Mouse (Mus musculus): ENCODE measurements around the gene Smurf1. TPM values are rescaled to one million over a fixed set of nuclear protein-coding genes. Genes with fewer than 3 reads are reported as not detected.

Gene Smurf1
- total and polyA plus RNA-seq, 2 experiments from 2014 or later, result 21.6 to 55.5 TPM

- DNase-seq (no peak), ATAC-seq (no peak)
- Histone ChIP-seq H3K9me3 (ENCODE audit: low read length) (no peaks in the 10 kb centered on the region), H3K4me1 (ENCODE audit: insufficient read depth) (0 out of 2 replicates have a peak, but pooled peaks cover 3% of the 10 kb centered on the region), H3K9ac (no peak overlapping the region), H3K4me3 (ENCODE audit: low read depth, low read length) (no peak overlapping the region), H3K27ac (ENCODE audit: low read depth, low read length) (no peak overlapping the region), H3K27me3 (ENCODE audit: insufficient read depth, low read length) (no peaks in the 10 kb centered on the region), H3K36me3 (ENCODE audit: insufficient read depth) (no peaks in the 10 kb centered on the region), H3K4me2 (ENCODE audit: low read depth) (no peak overlapping the region)
- TF ChIP-seq CTCF (IDR thresholded peaks at IDR 0.05; ENCODE audit: low read depth), result no peak
- 72% methylated on average over 8 of the region's 8 CpGs for WGBS
Measured at GRCm38 (mm10) chr5:144918204-144918603, 47.4 kb downstream of the Smurf1 start.

- Histone ChIP-seq H3K9me3 (ENCODE audit: low read length) (no peaks in the 10 kb centered on the region), H3K36me3 (ENCODE audit: insufficient read depth) (no peaks in the 10 kb centered on the region), H3K4me3 (ENCODE audit: low read depth, low read length) (no peak overlapping the region), H3K27me3 (ENCODE audit: insufficient read depth, low read length) (no peaks in the 10 kb centered on the region), H3K4me1 (ENCODE audit: insufficient read depth) (0 out of 2 replicates have a peak, but pooled peaks cover 3% of the 10 kb centered on the region), H3K9ac (no peak overlapping the region), H3K4me2 (ENCODE audit: low read depth) (no peak overlapping the region), H3K27ac (ENCODE audit: low read depth, low read length) (no peak overlapping the region)
- TF ChIP-seq CTCF (IDR thresholded peaks at IDR 0.05; ENCODE audit: low read depth), result no peak
- DNase-seq (no peak), ATAC-seq (no peak)
- WGBS, result 85% methylated on average over 6 of the region's 6 CpGs
Measured at GRCm38 (mm10) chr5:144917172-144917571, 48.5 kb downstream of the Smurf1 start.

DNA sequence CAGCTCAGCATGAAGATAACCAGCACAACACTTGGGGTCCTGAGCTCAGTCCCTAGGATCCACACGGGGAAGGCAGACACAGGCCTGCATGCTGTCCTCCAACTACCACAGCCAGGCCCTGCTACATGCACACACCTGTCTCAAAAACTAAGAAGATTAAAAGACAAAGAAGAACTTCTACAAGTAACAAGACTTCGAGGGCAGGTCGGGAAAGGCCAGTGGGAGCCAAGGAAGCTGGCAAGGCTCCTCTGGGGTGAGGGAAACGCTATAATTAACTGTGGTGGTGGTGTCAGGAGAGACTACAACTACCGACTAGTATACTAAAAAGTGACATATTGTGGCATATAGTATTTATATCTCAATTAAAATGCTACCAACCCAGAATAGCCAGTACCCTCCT, 49.8 kb downstream of the Smurf1 start:
- ATAC-seq, result no peak
- Histone ChIP-seq H3K4me3 (ENCODE audit: low read depth, low read length) (no peak overlapping the region), H3K4me2 (ENCODE audit: low read depth) (no peak overlapping the region), H3K4me1 (ENCODE audit: insufficient read depth) (0 out of 2 replicates have a peak, but pooled peaks cover 3% of the 10 kb centered on the region), H3K9ac (no peak overlapping the region), H3K27me3 (ENCODE audit: insufficient read depth, low read length) (no peaks in the 10 kb centered on the region), H3K27ac (ENCODE audit: low read depth, low read length) (no peak overlapping the region), H3K36me3 (ENCODE audit: insufficient read depth) (no peaks in the 10 kb centered on the region), H3K9me3 (ENCODE audit: low read length) (no peaks in the 10 kb centered on the region)
- WGBS, result 72% methylated on average over 5 of the region's 5 CpGs
- TF ChIP-seq CTCF (IDR thresholded peaks at IDR 0.05; ENCODE audit: low read depth), result no peak
- DNase-seq, result no peak

DNA sequence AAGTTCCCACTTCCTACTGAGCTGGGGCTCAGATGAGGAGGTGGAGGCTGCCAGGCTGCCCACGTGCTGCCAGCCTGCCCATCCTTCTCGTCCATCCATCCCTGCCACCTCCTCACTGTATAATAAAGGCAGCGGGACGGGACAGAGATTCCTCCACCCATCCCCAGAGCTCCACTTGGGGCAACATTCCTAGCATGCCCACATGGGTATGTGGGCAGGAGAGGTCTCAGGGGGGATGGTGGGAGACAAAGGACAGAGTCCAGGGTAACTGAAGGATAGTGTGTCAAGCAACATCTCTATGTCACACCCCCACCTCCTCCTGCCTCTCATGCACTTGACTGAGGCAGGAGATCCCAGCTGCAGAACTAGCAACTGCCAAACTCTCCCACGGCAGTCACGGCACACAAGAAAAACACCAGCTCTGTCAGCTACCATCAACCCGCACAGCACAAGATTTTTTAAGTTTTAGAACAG, 51.2 kb downstream of the Smurf1 start:
- no peaks in the 10 kb centered on the region for H3K27me3 ChIP-seq (ENCODE audit: insufficient read depth, low read length)
- no peak for DNase-seq
- H3K9ac ChIP-seq, result no peak overlapping the region
- no peaks in the 10 kb centered on the region for H3K36me3 ChIP-seq (ENCODE audit: insufficient read depth)
- H3K27ac ChIP-seq (ENCODE audit: low read depth, low read length), result no peak overlapping the region
- no peak overlapping the region for H3K4me2 ChIP-seq (ENCODE audit: low read depth)
- 0 out of 2 replicates have a peak, but pooled peaks cover 3% of the 10 kb centered on the region for H3K4me1 ChIP-seq (ENCODE audit: insufficient read depth)
- H3K9me3 ChIP-seq (ENCODE audit: low read length), result no peaks in the 10 kb centered on the region
- H3K4me3 ChIP-seq (ENCODE audit: low read depth, low read length), result no peak overlapping the region
- ATAC-seq, result no peak
- no peak for TF ChIP-seq CTCF (IDR thresholded peaks at IDR 0.05; ENCODE audit: low read depth)
- 34% methylated on average over 7 of the region's 7 CpGs for WGBS

DNA sequence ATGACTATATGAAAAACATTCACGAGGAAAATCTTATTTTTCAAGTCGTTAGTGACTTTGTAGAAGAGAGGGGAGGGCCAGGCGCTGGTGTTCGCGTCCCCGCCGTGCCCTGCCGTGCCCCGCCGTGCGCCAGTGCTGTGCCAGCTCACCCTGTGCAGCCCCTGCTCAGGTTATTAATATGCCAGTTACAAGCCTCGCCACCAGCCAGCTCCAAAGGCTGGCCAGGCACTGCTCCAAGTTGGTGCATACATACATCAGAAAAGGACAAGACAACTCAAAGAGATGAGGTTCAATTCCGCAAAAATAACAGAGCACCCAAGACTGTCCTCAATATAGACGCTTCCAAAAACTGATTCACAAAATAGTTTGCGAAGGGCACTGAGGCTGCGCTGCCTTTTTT, 51.7 kb downstream of the Smurf1 start:
- 0 out of 2 replicates have a peak, but pooled peaks cover 3% of the 10 kb centered on the region for H3K4me1 ChIP-seq (ENCODE audit: insufficient read depth)
- H3K27me3 ChIP-seq (ENCODE audit: insufficient read depth, low read length), result no peaks in the 10 kb centered on the region
- no peaks in the 10 kb centered on the region for H3K36me3 ChIP-seq (ENCODE audit: insufficient read depth)
- WGBS, result 55% methylated on average over 16 of the region's 16 CpGs
- no peak overlapping the region for H3K4me3 ChIP-seq (ENCODE audit: low read depth, low read length)
- no peak for DNase-seq
- TF ChIP-seq CTCF (IDR thresholded peaks at IDR 0.05; ENCODE audit: low read depth), result no peak
- no peaks in the 10 kb centered on the region for H3K9me3 ChIP-seq (ENCODE audit: low read length)
- H3K27ac ChIP-seq (ENCODE audit: low read depth, low read length), result no peak overlapping the region
- no peak overlapping the region for H3K9ac ChIP-seq
- H3K4me2 ChIP-seq (ENCODE audit: low read depth), result no peak overlapping the region
- ATAC-seq, result no peak

DNA sequence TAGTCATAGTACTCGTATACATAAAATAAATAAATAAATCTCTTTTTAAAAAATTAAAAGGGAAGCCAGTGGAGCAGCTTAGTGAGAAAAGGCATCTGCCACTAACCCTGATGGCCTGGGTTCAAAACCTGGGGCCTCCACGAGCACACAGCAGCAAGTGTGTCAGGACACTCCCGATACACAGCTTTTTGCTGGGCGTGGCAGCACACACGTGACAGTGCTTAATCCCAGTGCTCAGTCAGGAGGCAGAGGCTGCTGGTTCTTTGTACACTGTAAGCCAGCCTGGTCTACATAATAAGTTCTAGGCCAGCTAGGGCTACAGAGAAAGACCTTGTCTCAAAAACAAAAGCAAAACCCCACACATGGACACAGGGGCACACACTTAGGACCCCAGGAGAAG, 52.3 kb downstream of the Smurf1 start:
- 0 out of 2 replicates have a peak, but pooled peaks cover 3% of the 10 kb centered on the region for H3K4me1 ChIP-seq (ENCODE audit: insufficient read depth)
- H3K4me3 ChIP-seq (ENCODE audit: low read depth, low read length), result no peak overlapping the region
- H3K27ac ChIP-seq (ENCODE audit: low read depth, low read length), result no peak overlapping the region
- no peak for TF ChIP-seq CTCF (IDR thresholded peaks at IDR 0.05; ENCODE audit: low read depth)
- H3K36me3 ChIP-seq (ENCODE audit: insufficient read depth), result no peaks in the 10 kb centered on the region
- no peaks in the 10 kb centered on the region for H3K27me3 ChIP-seq (ENCODE audit: insufficient read depth, low read length)
- no peaks in the 10 kb centered on the region for H3K9me3 ChIP-seq (ENCODE audit: low read length)
- no peak overlapping the region for H3K9ac ChIP-seq
- no peak overlapping the region for H3K4me2 ChIP-seq (ENCODE audit: low read depth)
- no peak for DNase-seq
- no peak for ATAC-seq
- WGBS, result 78% methylated on average over 5 of the region's 5 CpGs

GRCm38 (mm10) chr5:144912519-144913310, 52.9 kb downstream of the Smurf1 start:
- Histone ChIP-seq H3K9me3 (ENCODE audit: low read length) (no peaks in the 10 kb centered on the region), H3K9ac (no peak overlapping the region), H3K27me3 (ENCODE audit: insufficient read depth, low read length) (no peaks in the 10 kb centered on the region), H3K4me1 (ENCODE audit: insufficient read depth) (0 out of 2 replicates have a peak, but pooled peaks cover 3% of the 10 kb centered on the region), H3K4me2 (ENCODE audit: low read depth) (no peak overlapping the region), H3K27ac (ENCODE audit: low read depth, low read length) (no peak overlapping the region), H3K36me3 (ENCODE audit: insufficient read depth) (no peaks in the 10 kb centered on the region), H3K4me3 (ENCODE audit: low read depth, low read length) (no peak overlapping the region)
- DNase-seq (no peak), ATAC-seq (no peak)
- WGBS, result 43% methylated on average over 7 of the region's 7 CpGs
- TF ChIP-seq CTCF (IDR thresholded peaks at IDR 0.05; ENCODE audit: low read depth), result no peak

Data from forebrain, postnatal 0 days (tissue).